ENCODE assay signal across 13 mouse cellular contexts in genomic region chr17:56022989-56023290, GRCm38 (mm10). TPM values are rescaled to one million over a fixed set of nuclear protein-coding genes. Genes with fewer than 3 reads are reported as not detected.
DNase-seq lines count a peak whose midpoint lies in the region; ATAC-seq and TF ChIP-seq lines count a peak whose summit lies in the region.
"Had no signal": no experiment of that assay in that cellular context is flagged by ENCODE, and none has a peak within 500 bp of the region (broad histone marks: within the 10 kb centered on the region; RNA-seq: fewer than 3 reads in every experiment).

No protein-coding gene starts in this region.

- peaks cover 15% of the 10 kb centered on the region for H3K4me1 ChIP-seq in forebrain, embryonic 10.5 days
- no peaks in the 10 kb centered on the region for H3K4me1 ChIP-seq in forebrain, embryonic 16.5 days (replicated peaks; ENCODE audit: control insufficient read depth, insufficient read depth, low read length)
- H3K4me1 ChIP-seq in thymus, adult 2 months (replicated peaks; ENCODE audit: control insufficient read depth, insufficient read depth, low read length), result peaks cover 70% of the 10 kb centered on the region

- DNase-seq in forebrain, embryonic 10.5 days (ENCODE audit: extremely low spot score, low spot score), result no peak
- no peak for DNase-seq in layer of hippocampus, adult 2 months (ENCODE audit: low spot score in 2 of 2)
- no peak for DNase-seq in layer of hippocampus, adult 9-11 months
- DNase-seq in thymus, adult 2 months, result no peak
- DNase-seq in thymus, postnatal 14 days, result no peak
- DNase-seq in testis, postnatal 10 days (ENCODE audit: low spot score), result no peak
- DNase-seq: liver, embryonic 13.5 days; lung, postnatal 10 days; right cerebral cortex, postnatal 25 days; thymus, postnatal 25 days had no signal

- H3K4me2 ChIP-seq in forebrain, embryonic 16.5 days (ENCODE audit: low read length), result no peak overlapping the region
- H3K4me2 ChIP-seq: liver, embryonic 13.5 days had no signal

- ATAC-seq in forebrain, embryonic 16.5 days, result no peak
- no peak for ATAC-seq in granulocyte monocyte progenitor cell, adult 5-6 weeks (replicated peaks; ENCODE audit: poor library complexity, severe bottlenecking)

- peak overlapping the region; percentile 48; the same call in 1 of the 2 replicates for H3K27ac ChIP-seq in forebrain, embryonic 10.5 days
- no peak overlapping the region for H3K27ac ChIP-seq in forebrain, embryonic 16.5 days (ENCODE audit: low read length)
- peak overlapping the region; percentile 94 for H3K27ac ChIP-seq in layer of hippocampus, adult 2 months
- H3K27ac ChIP-seq in thymus, adult 2 months (ENCODE audit: control insufficient read depth, insufficient read depth, low read length), result 0 out of 2 replicates have a peak overlapping the region, but pooled peaks have one; percentile 1
- H3K27ac ChIP-seq: liver, embryonic 13.5 days had no signal

- no peaks in the 10 kb centered on the region for H3K27me3 ChIP-seq in forebrain, embryonic 10.5 days (ENCODE audit: poor library complexity, severe bottlenecking)
- no peaks in the 10 kb centered on the region for H3K27me3 ChIP-seq in forebrain, embryonic 16.5 days (replicated peaks; ENCODE audit: control insufficient read depth, insufficient read depth, low read length)
- H3K27me3 ChIP-seq in thymus, adult 2 months (ENCODE audit: control insufficient read depth, insufficient read depth, low read length), result no peaks in the 10 kb centered on the region
- H3K27me3 ChIP-seq: liver, embryonic 13.5 days had no signal

- H3K9ac ChIP-seq in forebrain, embryonic 16.5 days (replicated peaks; ENCODE audit: low read depth, low read length), result no peak overlapping the region
- H3K9ac ChIP-seq: liver, embryonic 13.5 days had no signal

- WGBS in forebrain, embryonic 10.5 days, result 93% methylated on average over 4 of the region's 4 CpGs
- 82% methylated on average over 4 of the region's 4 CpGs for WGBS in forebrain, embryonic 16.5 days
- 94% methylated on average over 4 of the region's 4 CpGs for WGBS in thymus, adult 2 months

- no peaks in the 10 kb centered on the region for H3K9me3 ChIP-seq in forebrain, embryonic 10.5 days
- H3K9me3 ChIP-seq in forebrain, embryonic 16.5 days (ENCODE audit: control insufficient read depth, low read length), result no peaks in the 10 kb centered on the region
- H3K9me3 ChIP-seq: liver, embryonic 13.5 days had no signal

- H3K4me3 ChIP-seq in forebrain, embryonic 10.5 days, result no peak overlapping the region
- H3K4me3 ChIP-seq in forebrain, embryonic 16.5 days (replicated peaks; ENCODE audit: low read length), result no peak overlapping the region
- no peak overlapping the region for H3K4me3 ChIP-seq in layer of hippocampus, adult 2 months
- no peak overlapping the region for H3K4me3 ChIP-seq in thymus, adult 2 months (ENCODE audit: control insufficient read depth, insufficient read depth, low read length)
- H3K4me3 ChIP-seq: liver, embryonic 13.5 days had no signal

- no peak for TF ChIP-seq CTCF in layer of hippocampus, adult 2 months (conservative IDR thresholded peaks at IDR 0.05)
- TF ChIP-seq CTCF in thymus, adult 2 months (IDR thresholded peaks at IDR 0.05; ENCODE audit: borderline replicate concordance, control insufficient read depth, extremely low read depth, insufficient read depth, low read length, poor library complexity), result no peak

- no peak for TF ChIP-seq POLR2A in thymus, adult 2 months (IDR thresholded peaks at IDR 0.05; ENCODE audit: control insufficient read depth, extremely low read depth, insufficient read depth, low read length, poor library complexity)

- peaks cover 85% of the 10 kb centered on the region for H3K36me3 ChIP-seq in forebrain, embryonic 10.5 days (replicated peaks)
- peaks cover 5% of the 10 kb centered on the region for H3K36me3 ChIP-seq in forebrain, embryonic 16.5 days (ENCODE audit: control insufficient read depth, insufficient read depth)
- no peaks in the 10 kb centered on the region; the same call in 1 of the 2 replicates for H3K36me3 ChIP-seq in thymus, adult 2 months (ENCODE audit: control insufficient read depth, insufficient read depth, low read length)

RNA-seq across cellular contexts. Expression of gene Sh3gl1, which starts 13.5 kb away (rescaled TPM):
- 152 and 157 TPM in 2 replicates for polyA plus RNA-seq in forebrain, embryonic 10.5 days (2016; fragmentation: Nextera tagmentation; extraction: Ambion mirVana)
- 125 and 126 TPM in 2 replicates for polyA plus RNA-seq in forebrain, embryonic 16.5 days (2015; fragmentation: Nextera tagmentation; extraction: Ambion mirVana)
- 10 to 100 TPM; 63.0 to 69.7 TPM for total RNA-seq in layer of hippocampus, adult 2 months (2021)
- 216 and 248 TPM in 2 replicates for polyA plus RNA-seq in thymus, adult 2 months (2012; rRNA removed)
- 23.8 and 29.4 TPM in 2 replicates for total RNA-seq in granulocyte monocyte progenitor cell, adult 5-6 weeks (2014; fragmentation: Nextera tagmentation)
- 23.0 and 25.3 TPM in 2 replicates for total RNA-seq in granulocyte monocyte progenitor cell, adult 5-6 weeks (2017)

RNA-seq across cellular contexts. Expression of gene Chaf1a, which starts 17.3 kb away (rescaled TPM):
- polyA plus RNA-seq in forebrain, embryonic 10.5 days (2016; fragmentation: Nextera tagmentation; extraction: Ambion mirVana), result 53.9 and 54.7 TPM in 2 replicates
- polyA plus RNA-seq in forebrain, embryonic 16.5 days (2015; fragmentation: Nextera tagmentation; extraction: Ambion mirVana), result 10.6 and 12.6 TPM in 2 replicates
- 1 to 10 TPM; 2.7 to 3.3 TPM for total RNA-seq in layer of hippocampus, adult 2 months (2021)
- polyA plus RNA-seq in thymus, adult 2 months (2012; rRNA removed), result 16.9 and 21.4 TPM in 2 replicates
- total RNA-seq in granulocyte monocyte progenitor cell, adult 5-6 weeks (2014; fragmentation: Nextera tagmentation), result 36.0 and 39.4 TPM in 2 replicates
- total RNA-seq in granulocyte monocyte progenitor cell, adult 5-6 weeks (2017), result 32.1 and 36.0 TPM in 2 replicates

RNA-seq across cellular contexts. Expression of gene Mpnd, which starts 17.4 kb away (rescaled TPM):
- 105 and 114 TPM in 2 replicates for polyA plus RNA-seq in forebrain, embryonic 10.5 days (2016; fragmentation: Nextera tagmentation; extraction: Ambion mirVana)
- polyA plus RNA-seq in forebrain, embryonic 16.5 days (2015; fragmentation: Nextera tagmentation; extraction: Ambion mirVana), result 152 and 157 TPM in 2 replicates
- 100 to 1,000 TPM; 101 to 103 TPM for total RNA-seq in layer of hippocampus, adult 2 months (2021)
- polyA plus RNA-seq in thymus, adult 2 months (2012; rRNA removed), result 180 and 188 TPM in 2 replicates
- total RNA-seq in granulocyte monocyte progenitor cell, adult 5-6 weeks (2014; fragmentation: Nextera tagmentation), result 22.0 and 30.8 TPM in 2 replicates
- 45.8 and 62.2 TPM in 2 replicates for total RNA-seq in granulocyte monocyte progenitor cell, adult 5-6 weeks (2017)

RNA-seq across cellular contexts. Expression of gene Stap2, which starts 17.6 kb away (rescaled TPM):
- polyA plus RNA-seq in forebrain, embryonic 10.5 days (2016; fragmentation: Nextera tagmentation; extraction: Ambion mirVana), result 5.6 and 7.4 TPM in 2 replicates
- polyA plus RNA-seq in forebrain, embryonic 16.5 days (2015; fragmentation: Nextera tagmentation; extraction: Ambion mirVana), result 5.5 and 6.6 TPM in 2 replicates
- 1 to 10 TPM; 2.2 to 2.8 TPM for total RNA-seq in layer of hippocampus, adult 2 months (2021)
- 16.4 and 22.2 TPM in 2 replicates for polyA plus RNA-seq in thymus, adult 2 months (2012; rRNA removed)
- not detected in 2 replicates for total RNA-seq in granulocyte monocyte progenitor cell, adult 5-6 weeks (2014; fragmentation: Nextera tagmentation)
- total RNA-seq in granulocyte monocyte progenitor cell, adult 5-6 weeks (2017), result 0.36 TPM in 1 of 2 replicates, not detected in the other

RNA-seq across cellular contexts. Expression of gene Fsd1, which starts 36.6 kb away (rescaled TPM):
- polyA plus RNA-seq in forebrain, embryonic 10.5 days (2016; fragmentation: Nextera tagmentation; extraction: Ambion mirVana), result 74.4 and 80.9 TPM in 2 replicates
- polyA plus RNA-seq in forebrain, embryonic 16.5 days (2015; fragmentation: Nextera tagmentation; extraction: Ambion mirVana), result 144 and 179 TPM in 2 replicates
- total RNA-seq in layer of hippocampus, adult 2 months (2021), result 10 to 100 TPM; 67.2 to 69.0 TPM
- 0.26 and 0.62 TPM in 2 replicates for polyA plus RNA-seq in thymus, adult 2 months (2012; rRNA removed)
- total RNA-seq in granulocyte monocyte progenitor cell, adult 5-6 weeks (2014; fragmentation: Nextera tagmentation), result not detected in 2 replicates
- not detected in 2 replicates for total RNA-seq in granulocyte monocyte progenitor cell, adult 5-6 weeks (2017)
- total RNA-seq: gastrocnemius, adult 18-20 months had no signal
